Mouse (Mus musculus) layer of hippocampus, adult 9-11 months (tissue): ENCODE data around the gene Cebpzos.

ENCODE experiments used
- DNase-seq: peaks from one replicate; pipeline ENCODE4 v3.0.0; 2022

Cebpzos gene

DNA sequence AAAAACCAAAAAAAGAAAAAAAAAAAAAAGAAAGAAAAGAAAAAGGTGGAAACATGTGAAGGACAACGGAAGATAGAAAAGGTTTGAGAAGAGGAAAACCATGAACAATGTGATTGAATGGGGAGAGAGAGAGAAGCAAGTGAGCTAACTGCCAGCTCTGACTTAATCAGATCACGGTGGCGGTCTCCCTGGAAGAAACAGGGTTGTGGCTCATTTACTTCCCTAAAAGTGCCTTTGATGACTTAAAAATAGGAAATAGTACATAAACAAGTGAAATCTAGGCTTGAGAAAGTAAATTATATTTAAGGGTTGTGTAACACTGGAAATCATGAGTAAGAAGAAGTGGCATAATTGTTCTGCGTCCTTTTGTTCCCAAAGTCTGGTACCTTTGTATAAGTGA is 22.6 kb downstream of the Cebpzos start:
- no peak for DNase-seq

DNA sequence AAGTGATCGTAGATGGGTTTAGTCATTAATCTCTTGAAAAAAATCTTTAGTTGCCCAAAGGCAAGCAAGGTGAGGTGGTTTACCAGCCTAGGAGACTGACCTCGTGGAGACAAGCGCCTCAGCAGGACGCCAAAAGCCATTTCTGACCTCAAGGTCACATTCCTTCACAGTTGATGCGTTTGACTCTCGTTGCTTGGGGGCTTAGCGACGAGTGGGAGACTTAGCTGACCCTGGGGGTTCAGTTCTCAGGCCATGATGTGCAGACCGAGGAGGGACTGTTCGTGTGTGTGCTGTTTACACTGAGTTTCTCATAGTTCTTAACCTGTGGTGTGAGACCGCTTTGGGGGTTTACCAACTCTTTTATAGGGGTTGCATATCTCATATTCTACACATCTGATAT is 26.3 kb downstream of the Cebpzos start:
- DNase-seq, result no peak

DNA sequence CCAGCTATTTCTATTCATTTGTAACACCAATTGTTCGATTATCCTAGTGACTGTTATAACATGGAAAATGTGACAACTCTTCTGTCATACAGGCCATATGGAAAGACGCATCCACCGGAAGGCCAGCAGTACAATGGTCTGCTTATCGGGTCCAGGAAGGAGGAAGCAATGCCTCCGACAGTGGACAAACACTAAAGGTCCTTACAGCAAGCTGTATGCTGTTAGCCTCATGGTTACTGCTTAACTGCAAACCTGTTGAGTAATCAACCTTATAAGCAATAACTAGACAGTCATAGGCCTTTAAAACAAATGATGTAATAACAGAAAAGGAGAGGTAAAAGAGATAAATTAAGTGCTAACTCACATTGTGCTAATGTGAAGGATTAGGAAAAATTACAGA is 34.9 kb downstream of the Cebpzos start:
- DNase-seq, result no peak

DNA sequence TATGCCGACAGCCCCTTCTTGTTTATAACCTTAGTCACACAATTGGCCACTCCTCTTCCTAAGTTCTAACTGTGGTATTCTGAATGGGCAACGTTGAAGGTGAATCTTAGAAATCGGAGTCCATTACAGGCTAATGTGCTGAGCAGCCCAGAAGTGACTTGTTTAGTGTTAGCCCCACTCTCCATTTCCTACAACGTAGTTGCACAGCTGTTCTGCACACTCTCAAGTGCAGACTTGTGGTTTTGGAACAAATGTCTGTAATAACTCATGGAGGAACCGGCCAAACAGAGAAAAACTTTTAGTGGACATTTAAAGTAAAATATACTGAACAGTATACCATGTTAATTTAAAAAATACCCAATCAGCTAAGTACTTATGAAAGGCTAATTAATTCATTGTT is 35.8 kb downstream of the Cebpzos start:
- no peak for DNase-seq

DNA sequence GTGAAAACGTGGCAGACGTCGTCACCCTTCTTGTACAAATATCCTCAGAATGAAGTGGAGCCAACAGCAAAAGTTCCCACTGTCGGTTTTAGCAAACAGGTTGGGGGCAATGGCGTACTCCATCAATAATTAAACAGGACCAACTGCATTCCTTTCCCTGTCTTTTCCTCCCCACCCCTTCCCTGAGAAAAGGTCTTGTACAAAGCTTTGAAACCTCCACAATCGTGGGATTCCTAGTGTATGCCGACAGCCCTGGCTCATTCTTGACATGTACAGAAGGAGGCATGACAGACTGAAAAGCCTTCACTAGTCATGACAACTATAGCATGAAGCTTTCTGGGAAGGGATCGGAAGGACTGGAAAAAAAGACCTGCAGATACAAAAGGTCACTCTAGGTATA is 36.9 kb downstream of the Cebpzos start:
- DNase-seq, result no peak

DNA sequence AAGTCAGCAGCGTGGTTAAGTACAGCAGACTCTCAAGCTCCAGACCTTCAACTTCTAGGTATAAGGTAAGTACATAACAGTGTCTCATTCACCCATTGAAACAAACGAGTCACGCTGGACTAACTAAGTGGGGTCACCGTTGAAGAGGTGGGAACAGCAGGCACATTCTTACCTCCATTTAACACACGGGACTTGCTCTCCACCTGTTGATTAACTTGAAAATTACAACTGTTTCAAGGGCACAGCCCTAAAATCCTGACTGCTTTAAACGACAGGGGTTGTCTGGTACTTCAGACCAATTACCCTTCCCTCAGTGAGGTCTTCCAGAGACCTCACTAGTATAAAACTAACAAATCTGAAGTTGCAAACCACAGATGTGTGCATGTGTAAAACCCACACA is 43.2 kb downstream of the Cebpzos start:
- DNase-seq, result no peak

DNA sequence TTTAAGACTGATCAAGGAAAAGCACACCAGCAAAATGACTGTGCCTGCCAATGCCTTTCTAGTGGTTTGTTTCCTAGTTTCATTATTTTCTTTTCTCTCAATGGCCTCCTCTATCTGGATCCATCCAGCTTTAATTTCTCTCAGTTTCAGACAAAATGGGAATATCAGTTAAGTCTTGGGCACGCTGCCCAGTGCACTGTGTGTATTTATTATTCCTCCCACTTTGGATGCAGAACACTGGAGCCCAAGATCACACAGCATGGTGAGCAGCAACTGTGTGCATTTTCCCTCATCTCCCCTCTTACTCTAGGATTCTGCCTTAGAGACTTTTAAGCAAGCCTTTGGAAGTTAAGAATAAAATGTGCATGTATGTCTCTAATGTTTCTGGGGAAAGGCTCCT is 48.1 kb downstream of the Cebpzos start:
- DNase-seq, result peak; percentile 21

DNA sequence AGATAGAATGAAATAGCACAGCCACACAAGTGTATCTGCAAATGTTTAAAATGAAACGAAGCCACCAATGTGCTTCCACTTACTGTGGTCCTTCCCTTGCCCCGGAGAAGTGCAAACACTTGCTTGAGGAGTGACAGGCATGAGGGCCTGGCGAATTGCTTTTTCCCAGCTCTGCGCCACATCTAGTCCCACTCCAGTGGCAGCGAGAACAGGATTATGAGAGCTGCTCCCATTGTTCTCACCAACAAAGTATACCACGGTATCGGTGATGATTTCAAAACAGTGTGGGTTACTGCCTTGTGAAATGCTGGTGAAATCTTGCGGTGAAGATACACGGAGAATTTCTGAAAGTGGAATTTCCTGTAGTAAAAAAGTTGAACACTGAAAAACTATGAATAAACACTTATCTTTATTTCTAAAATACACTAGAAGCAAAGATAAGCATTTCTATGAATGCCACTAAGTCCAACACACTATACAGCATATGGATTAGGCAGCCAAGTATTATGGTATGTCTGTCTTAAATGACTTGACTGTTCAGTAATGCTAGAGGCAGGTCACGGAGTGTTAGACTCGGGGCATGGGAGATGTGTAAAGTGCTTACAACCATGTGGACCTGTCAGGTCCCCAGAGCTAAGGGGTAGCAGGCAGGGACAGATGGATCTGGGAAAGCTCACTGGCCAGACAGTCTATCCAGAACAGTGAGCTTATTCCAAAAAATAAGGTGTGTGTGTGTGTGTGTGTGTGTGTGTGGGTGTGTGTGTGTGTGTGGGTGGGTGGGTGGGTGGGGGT is 50.0 kb downstream of the Cebpzos start:
- DNase-seq, result no peak

DNA sequence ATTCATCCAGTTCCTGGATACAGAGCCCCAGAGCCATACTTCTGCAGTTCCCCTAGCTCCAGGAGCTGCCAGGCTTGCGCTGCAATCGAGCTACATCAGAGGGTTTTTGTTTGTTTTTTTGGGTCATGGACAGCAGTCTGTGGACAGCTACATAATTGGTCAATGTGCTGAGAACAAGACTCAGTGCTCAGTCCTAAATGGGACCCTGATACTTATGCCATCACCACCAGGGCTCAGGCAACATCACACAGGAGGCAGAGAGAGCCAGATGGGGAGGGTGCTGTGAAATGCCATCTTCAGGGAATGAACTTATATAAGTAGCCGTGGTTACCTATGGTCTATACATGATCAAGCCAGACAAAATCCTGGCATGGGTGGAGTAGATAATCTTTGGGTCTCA is 52.2 kb downstream of the Cebpzos start:
- no peak for DNase-seq
